Mouse (Mus musculus) urinary bladder, postnatal 10 days (tissue): ENCODE results near the gene Inip.

Experiments used
- DNase-seq: peaks from one replicate; pipeline ENCODE4 v3.0.0; 2022; ENCODE audit warnings: low spot score

Gene Inip

DNA sequence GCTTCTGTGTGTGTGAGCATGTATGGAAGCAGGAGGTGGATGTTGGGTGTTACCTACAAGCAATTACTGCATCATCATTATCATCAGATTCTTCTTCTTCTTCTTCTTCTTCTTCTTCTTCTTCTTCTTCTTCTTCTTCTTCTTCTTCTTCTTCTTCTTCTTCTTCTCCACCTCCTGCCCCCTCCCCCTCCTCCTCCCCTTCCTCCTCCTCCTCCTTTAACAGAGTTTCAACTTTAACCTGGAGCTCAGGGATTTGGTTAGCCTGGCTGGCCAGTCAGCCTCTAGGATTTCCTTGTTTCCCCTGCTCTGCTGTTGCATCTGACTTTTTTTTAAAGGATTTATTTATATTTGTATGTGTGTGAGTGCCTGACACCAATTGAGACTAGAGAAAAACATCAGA is at the start of gene Inip:
Gene Inip (minus strand): TSS at position 101 of the 400 bp plus-strand sequence.
- DNase-seq: no peak

GRCm38 (mm10) chr4:59850181-59850580 is 48.8 kb upstream of the Inip start:
- DNase-seq: peak; percentile 40

DNA sequence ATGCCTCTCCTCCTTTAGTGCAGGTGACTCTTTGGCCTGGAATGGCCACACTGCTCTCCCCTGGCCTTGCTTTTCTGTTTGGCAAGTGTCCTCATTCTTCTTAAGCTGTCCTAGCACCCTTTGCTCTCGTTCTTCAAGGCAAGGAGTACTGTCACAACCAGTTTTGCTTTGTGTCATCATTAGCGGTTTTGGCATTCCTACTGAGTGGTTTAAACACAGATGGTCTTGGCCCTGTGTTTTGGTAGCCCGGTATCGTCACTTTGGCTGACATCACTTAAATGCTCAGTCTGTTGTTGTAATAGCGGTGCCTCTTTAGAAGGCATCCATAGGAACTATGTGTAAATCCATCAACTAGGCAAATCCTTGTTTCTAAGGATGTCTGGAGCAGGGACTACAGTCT is 46.1 kb upstream of the Inip start:
- DNase-seq: no peak

DNA sequence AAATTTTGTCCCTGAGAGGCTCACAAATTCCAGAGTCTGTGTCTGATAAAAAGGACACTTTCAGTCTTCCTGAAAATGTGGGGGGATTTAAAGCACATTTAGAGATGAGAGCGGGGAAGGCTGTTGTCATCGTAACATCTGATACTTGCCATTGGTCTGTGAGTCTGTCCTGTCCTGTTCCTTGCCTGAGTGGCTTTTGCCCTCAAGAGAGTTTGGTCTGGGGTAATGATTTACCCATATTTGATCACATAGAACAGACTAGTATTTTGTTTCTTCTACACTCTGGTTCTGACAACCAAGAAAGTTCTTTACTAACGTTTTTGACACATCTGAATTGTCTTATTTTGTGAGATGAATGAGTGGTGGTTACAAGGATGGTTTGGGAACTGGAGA is 43.9 kb upstream of the Inip start:
- DNase-seq: no peak

DNA sequence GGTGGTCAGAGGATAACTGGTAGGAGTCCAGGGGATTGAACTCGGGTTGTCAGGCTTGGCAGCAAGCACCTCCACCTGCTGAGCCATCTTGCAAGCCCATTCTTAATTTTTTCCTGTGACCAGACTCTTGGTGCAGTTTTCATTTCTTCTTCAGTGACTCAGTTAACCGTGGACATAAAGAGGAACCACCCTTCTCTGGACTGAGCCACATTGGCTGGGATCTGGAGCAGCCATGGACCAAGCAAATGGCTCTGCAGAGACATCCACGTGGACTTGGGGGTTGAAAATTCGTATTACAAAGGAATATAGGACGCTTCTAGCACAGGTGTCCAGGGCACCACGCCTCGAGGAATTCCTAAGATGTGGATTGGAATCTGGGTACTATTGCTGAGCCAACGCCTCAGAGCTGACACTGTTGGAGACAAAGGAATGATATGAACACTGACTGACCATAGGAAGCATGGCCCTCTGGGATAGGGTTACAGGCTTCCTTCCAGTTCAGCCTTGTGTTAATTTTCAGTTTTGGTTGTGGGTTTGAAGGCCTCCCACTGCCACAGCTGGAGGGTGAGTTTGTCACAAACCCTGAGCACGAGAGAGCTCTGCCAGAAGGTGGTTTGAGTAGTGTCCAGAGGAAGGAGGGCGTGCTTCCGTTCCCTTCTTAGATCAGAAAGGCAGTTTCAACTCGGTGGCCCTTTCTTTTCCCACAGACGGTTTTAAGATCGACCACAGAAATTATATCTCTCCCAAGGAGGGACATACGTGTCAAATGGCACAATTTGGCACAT is 43.3 kb upstream of the Inip start:
- DNase-seq: no peak

DNA sequence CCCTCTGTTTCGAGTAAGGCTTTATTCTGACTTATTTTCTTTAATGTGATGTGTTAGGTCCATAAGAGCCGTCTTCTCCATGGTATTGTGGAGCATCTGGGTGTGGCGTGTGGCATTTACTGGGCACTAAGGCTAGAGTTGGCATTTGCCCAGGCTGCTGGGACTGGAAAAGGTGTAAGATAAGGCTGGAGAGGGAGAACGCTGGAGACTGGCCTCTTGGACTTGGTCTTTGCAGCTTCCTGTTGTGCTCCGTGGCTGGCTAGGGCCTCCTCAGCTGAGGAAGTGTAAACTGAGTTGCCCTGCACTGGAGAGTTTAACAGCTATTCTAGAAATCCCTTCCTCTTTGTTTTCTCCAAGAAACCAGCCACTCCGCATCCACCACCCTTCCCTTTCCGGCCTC is 36.3 kb upstream of the Inip start:
- no peak for DNase-seq

GRCm38 (mm10) chr4:59832810-59833209 is 31.4 kb upstream of the Inip start:
- no peak for DNase-seq

DNA sequence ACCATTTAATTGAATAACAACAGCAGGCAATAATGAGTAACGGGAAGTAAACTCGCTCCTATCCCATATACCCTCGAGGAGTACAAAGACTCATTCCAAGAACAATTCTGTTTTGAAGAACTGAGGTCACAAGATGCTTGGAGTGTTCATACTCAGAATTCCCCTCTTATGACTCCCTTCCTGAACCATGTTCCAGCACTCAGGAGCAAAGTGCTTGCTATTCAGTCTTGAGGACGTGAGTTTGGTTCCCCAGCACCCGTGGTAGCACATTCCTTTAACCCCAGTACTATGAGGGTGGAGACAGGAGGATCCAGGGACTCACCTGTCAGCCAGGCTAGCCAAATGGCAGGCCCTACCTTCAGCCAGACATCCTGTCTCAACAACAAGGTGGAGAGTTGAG is 29.6 kb upstream of the Inip start:
- DNase-seq: no peak

GRCm38 (mm10) chr4:59829072-59829471 is 27.7 kb upstream of the Inip start:
- no peak for DNase-seq

- DNase-seq: no peak
Measured at GRCm38 (mm10) chr4:59826381-59826780, 25.0 kb upstream of the Inip start.

GRCm38 (mm10) chr4:59825634-59826033 is 24.2 kb upstream of the Inip start:
- no peak for DNase-seq

- DNase-seq: no peak
Measured at GRCm38 (mm10) chr4:59824860-59825259, 23.5 kb upstream of the Inip start.

- no peak for DNase-seq
Measured at GRCm38 (mm10) chr4:59823470-59823869, 22.1 kb upstream of the Inip start.

DNA sequence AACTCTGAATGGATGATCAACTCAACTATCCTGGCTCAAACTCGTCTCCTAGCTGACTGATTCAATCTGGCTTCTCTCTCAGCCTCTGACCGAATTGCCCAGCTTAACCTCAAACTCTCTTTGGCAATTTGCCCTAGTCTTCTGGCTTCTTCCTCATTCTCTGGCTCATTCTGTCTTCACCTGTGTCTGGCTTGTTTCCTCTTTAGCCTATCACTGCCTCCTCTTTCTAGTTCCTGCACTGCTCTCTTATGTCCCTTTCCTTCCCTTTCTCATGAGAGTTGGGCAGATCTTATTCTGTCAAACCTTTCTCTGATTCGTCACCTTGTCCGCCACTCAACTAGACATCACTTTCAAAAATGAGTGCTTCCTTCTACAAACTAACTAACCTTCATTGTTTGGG is 20.7 kb upstream of the Inip start:
- no peak for DNase-seq

DNA sequence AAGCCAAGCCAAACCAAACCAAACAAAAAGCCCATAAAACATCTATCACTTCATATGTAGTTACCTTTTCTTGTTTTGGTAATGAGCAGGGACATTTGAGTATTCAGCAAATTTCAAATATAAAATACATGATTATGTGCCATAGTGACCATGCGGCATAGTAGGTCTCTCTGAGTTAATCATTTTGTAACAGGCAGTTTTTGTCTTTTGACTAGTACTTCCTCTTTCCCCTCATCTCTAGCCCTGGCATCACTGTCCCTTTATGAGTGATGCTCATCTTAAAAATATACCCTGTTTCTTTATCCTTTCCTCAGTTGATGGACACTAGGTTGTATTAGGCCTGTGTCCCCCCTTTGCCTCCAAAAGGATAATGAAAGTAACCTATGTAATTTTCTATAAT is 20.1 kb upstream of the Inip start:
- no peak for DNase-seq

DNA sequence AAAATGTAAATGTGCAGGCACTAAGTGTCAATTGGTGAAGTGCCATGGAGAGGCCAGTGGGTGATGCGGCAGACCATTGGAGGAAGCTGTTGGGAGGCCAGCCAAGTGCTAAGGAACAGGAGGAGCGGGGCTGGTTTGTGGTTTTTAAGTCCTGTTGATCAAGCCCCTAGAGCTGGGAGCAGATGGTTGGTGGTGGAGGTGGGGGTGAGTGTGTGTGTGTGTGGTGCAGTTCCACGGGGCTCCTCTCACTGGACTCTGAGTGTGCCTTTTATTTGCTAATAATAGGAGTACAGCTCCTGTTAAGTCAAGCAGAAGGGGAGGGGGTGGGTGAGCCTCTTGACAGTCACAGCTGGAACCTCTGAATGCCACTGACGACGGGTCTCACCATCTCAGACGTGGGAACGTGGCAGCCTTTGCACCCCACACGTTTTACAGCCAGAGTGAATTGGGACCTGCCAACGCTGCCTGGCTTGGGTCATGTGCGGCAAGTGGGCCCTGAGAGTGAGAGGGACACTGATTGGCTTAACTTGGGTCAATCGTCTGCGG is 18.2 kb upstream of the Inip start:
- no peak for DNase-seq

DNA sequence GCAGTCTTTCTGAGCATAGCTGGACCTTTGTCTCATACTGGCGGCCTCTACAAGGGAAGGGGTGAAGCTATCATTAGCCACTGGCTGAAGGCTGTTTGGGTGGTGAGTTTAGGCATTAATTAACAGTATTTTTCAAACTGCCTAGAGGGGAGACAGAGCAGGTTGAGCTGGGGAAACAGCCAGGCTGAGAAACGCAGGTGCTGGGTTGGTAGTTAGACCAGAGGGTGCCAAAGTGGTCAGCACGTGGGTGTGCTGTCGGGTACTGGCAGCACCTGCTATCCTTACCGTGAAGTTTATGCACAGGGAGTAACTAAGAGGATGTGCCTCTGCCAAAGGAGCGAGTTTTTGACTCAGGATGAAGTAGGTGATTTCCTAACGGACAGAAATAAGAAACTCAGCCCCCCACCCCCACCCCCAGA is 17.7 kb upstream of the Inip start:
- no peak for DNase-seq

GRCm38 (mm10) chr4:59818498-59818897 is 17.1 kb upstream of the Inip start:
- DNase-seq: no peak

- no peak for DNase-seq
Measured at GRCm38 (mm10) chr4:59817790-59818189, 16.4 kb upstream of the Inip start.

DNA sequence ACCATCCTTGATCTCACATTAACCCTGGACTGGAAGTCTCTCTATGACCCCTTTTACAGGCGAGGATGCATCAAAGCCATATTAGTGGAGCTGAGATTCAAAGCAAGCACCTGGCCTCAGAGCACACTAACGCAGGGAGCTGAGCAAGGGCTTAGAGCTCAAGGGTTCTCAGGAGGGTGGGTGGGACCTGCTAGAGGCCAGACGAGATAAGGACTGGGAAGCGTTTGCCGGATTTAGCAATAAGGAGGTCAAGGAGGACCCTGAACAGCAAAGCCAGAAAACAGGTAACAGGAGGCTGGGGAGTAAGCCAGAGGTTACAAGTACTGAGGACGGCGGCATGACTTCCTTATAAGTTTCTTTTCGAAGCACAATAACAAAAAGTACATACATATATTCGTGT is 15.1 kb upstream of the Inip start:
- DNase-seq: no peak

DNA sequence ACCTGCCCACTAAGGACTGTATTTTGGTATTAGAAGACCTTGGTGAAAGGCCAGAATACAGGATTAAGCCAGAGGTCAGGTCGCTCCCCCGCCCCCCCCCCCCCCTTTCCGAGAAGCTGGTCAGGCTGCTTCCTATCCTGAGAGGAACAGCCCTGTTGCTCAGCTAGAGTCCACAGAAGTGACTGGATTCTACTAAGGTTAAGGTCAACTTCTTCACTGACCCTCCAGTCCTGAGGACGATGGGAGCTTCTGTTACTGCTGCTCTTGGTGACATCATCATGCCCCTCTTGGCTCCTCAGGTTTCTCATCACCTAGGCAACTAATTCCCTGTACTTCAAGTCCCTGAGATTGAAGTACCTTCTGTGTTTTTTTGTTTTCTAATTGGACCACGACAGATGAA is 14.6 kb upstream of the Inip start:
- no peak for DNase-seq

- DNase-seq: no peak
Measured at GRCm38 (mm10) chr4:59815121-59815810, 13.9 kb upstream of the Inip start.

DNA sequence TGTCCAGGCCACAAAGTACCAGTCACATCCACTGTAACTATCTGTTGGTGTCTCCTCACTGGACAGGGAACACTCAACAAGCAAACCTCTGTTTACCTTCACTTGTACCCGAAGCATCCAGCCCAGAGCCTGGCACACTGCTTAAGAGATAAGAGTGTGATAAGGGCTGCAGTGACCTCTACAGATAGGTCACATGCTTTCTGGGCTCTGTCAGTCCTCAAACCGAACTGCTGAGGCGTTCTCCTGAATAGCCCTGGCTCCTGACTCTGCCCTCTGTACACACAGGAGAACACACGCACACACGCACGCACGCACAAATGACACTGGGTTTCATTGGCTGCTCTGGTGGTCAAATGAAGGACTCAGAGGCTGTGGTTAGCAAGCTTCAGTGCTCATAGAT is 12.7 kb upstream of the Inip start:
- no peak for DNase-seq

DNA sequence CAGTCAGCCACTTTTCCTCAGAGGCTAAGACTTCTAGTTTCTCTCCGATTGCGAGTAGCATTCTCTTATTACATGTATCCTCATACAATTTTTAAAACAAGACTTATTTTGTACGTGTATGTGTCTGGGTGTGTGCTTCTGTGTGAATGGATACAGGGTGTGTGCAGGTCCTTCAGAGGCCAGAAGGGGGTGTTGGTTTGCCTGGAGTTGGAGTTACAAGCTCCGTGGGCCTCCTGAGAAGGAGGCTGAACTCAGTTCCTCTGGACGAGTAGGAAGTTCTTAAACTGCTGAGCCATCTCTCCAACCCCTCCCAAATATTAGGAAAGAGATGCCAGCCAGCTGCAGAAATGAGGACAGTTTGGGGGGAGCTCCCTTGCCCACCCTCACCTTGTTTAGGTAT is 7.0 kb upstream of the Inip start:
- DNase-seq: no peak
